Comparison of ENCODE assay signal across 13 mouse cellular contexts in genomic region chr13:52994197-52994881, GRCm38 (mm10). TPM values are rescaled to one million over a fixed set of nuclear protein-coding genes. Genes with fewer than 3 reads are reported as not detected.
A peak's percentile ranks its signal among the peaks of the same experiment; 100 is the strongest.
DNase-seq lines count a peak whose midpoint lies in the region; ATAC-seq and TF ChIP-seq lines count a peak whose summit lies in the region.
"Had no signal": no experiment of that assay in that cellular context is flagged by ENCODE, and none has a peak within 500 bp of the region (broad histone marks: within the 10 kb centered on the region; RNA-seq: fewer than 3 reads in every experiment).

No protein-coding gene starts in this region.

- H3K9me3 ChIP-seq in intestine, embryonic 14.5 days (ENCODE audit: control insufficient read depth, low read length), result no peaks in the 10 kb centered on the region
- H3K9me3 ChIP-seq in intestine, postnatal 0 days (ENCODE audit: control insufficient read depth), result no peaks in the 10 kb centered on the region
- no peaks in the 10 kb centered on the region for H3K9me3 ChIP-seq in embryonic facial prominence, embryonic 13.5 days
- no peaks in the 10 kb centered on the region for H3K9me3 ChIP-seq in liver, embryonic 16.5 days (replicated peaks; ENCODE audit: control insufficient read depth, low read length)
- H3K9me3 ChIP-seq: midbrain, embryonic 12.5 days had no signal

- 54% methylated on average over 10 of the region's 10 CpGs for WGBS in intestine, embryonic 14.5 days
- 57% methylated on average over 10 of the region's 10 CpGs for WGBS in intestine, postnatal 0 days
- 63% methylated on average over 10 of the region's 10 CpGs for WGBS in embryonic facial prominence, embryonic 13.5 days
- WGBS in liver, embryonic 16.5 days (ENCODE audit: insufficient replicate concordance), result 58% methylated on average over 10 of the region's 10 CpGs

- no peak overlapping the region for H3K4me3 ChIP-seq in intestine, embryonic 14.5 days (ENCODE audit: low read depth, low read length)
- no peak overlapping the region for H3K4me3 ChIP-seq in intestine, postnatal 0 days (ENCODE audit: low read depth, low read length)
- H3K4me3 ChIP-seq in embryonic facial prominence, embryonic 13.5 days, result no peak overlapping the region
- H3K4me3 ChIP-seq in liver, embryonic 16.5 days (ENCODE audit: low read depth, low read length), result no peak overlapping the region
- H3K4me3 ChIP-seq: gastrocnemius, adult 2 months; midbrain, embryonic 12.5 days had no signal

- H3K36me3 ChIP-seq in intestine, embryonic 14.5 days (ENCODE audit: control insufficient read depth, insufficient read depth, low read length), result no peaks in the 10 kb centered on the region
- no peaks in the 10 kb centered on the region for H3K36me3 ChIP-seq in intestine, postnatal 0 days (ENCODE audit: control insufficient read depth, insufficient read depth)
- no peaks in the 10 kb centered on the region for H3K36me3 ChIP-seq in embryonic facial prominence, embryonic 13.5 days
- H3K36me3 ChIP-seq in liver, embryonic 16.5 days (ENCODE audit: control insufficient read depth, insufficient read depth), result no peaks in the 10 kb centered on the region
- H3K36me3 ChIP-seq: midbrain, embryonic 12.5 days had no signal

- peaks cover 15% of the 10 kb centered on the region for H3K4me1 ChIP-seq in intestine, embryonic 14.5 days (replicated peaks; ENCODE audit: control insufficient read depth, insufficient read depth, low read length)
- H3K4me1 ChIP-seq in intestine, postnatal 0 days (replicated peaks; ENCODE audit: control insufficient read depth, insufficient read depth, low read length), result no peaks in the 10 kb centered on the region
- peaks cover 23% of the 10 kb centered on the region for H3K4me1 ChIP-seq in embryonic facial prominence, embryonic 13.5 days
- no peaks in the 10 kb centered on the region for H3K4me1 ChIP-seq in liver, embryonic 16.5 days (ENCODE audit: control insufficient read depth, low read depth, low read length)
- H3K4me1 ChIP-seq: midbrain, embryonic 12.5 days had no signal

- no peak for DNase-seq in intestine, embryonic 14.5 days (ENCODE audit: low spot score)
- peak; percentile 80 for DNase-seq in NIH3T3 (ENCODE audit: low read depth)
- no peak for DNase-seq in right cerebral cortex, adult 2 months (ENCODE audit: low spot score in 2 of 2)
- no peak for DNase-seq in layer of hippocampus, adult 9-10 months (ENCODE audit: low spot score)
- DNase-seq: adrenal gland, adult 8-10 months; cerebellum, postnatal 10 days; gastrocnemius, adult 2 months; lung, postnatal 14 days had no signal

- no peak overlapping the region for H3K9ac ChIP-seq in intestine, embryonic 14.5 days (ENCODE audit: low read length)
- no peak overlapping the region for H3K9ac ChIP-seq in intestine, postnatal 0 days (ENCODE audit: low read depth, low read length)
- H3K9ac ChIP-seq in embryonic facial prominence, embryonic 13.5 days, result no peak overlapping the region
- H3K9ac ChIP-seq in liver, embryonic 16.5 days (ENCODE audit: low read depth, low read length), result no peak overlapping the region
- H3K9ac ChIP-seq: midbrain, embryonic 12.5 days had no signal

- peak overlapping the region; percentile 82 for H3K27ac ChIP-seq in intestine, embryonic 14.5 days (ENCODE audit: low read depth)
- no peak overlapping the region for H3K27ac ChIP-seq in intestine, postnatal 0 days (ENCODE audit: low read depth, low read length)
- peak overlapping the region; percentile 44; the same call in 1 of the 2 replicates for H3K27ac ChIP-seq in embryonic facial prominence, embryonic 13.5 days
- peak overlapping the region; percentile 60 for H3K27ac ChIP-seq in liver, embryonic 16.5 days (ENCODE audit: low read length)
- H3K27ac ChIP-seq: gastrocnemius, adult 2 months; midbrain, embryonic 12.5 days had no signal

- H3K4me2 ChIP-seq in intestine, embryonic 14.5 days (ENCODE audit: low read length), result no peak overlapping the region
- no peak overlapping the region for H3K4me2 ChIP-seq in intestine, postnatal 0 days (replicated peaks; ENCODE audit: low read depth)
- H3K4me2 ChIP-seq in embryonic facial prominence, embryonic 13.5 days, result no peak overlapping the region
- H3K4me2 ChIP-seq in liver, embryonic 16.5 days (ENCODE audit: low read depth, low read length), result no peak overlapping the region
- H3K4me2 ChIP-seq: midbrain, embryonic 12.5 days had no signal

- ATAC-seq in intestine, embryonic 14.5 days (replicated peaks; ENCODE audit: low FRiP score, low TSS enrichment, low read depth), result peak; percentile 62; the same call in 1 of the 2 replicates
- ATAC-seq in intestine, postnatal 0 days, result no peak
- no peak for ATAC-seq in embryonic facial prominence, embryonic 13.5 days (ENCODE audit: insufficient number of reproducible peaks, insufficient read depth, low FRiP score, low TSS enrichment, low read depth)
- peak; percentile 72 for ATAC-seq in liver, embryonic 16.5 days (ENCODE audit: low read depth)
- no peak for ATAC-seq in cerebellum, adult (ENCODE audit: insufficient number of reproducible peaks, low FRiP score, low TSS enrichment)

- no peak for TF ChIP-seq CTCF in intestine, postnatal 0 days (IDR thresholded peaks at IDR 0.05; ENCODE audit: low read depth)

- no peaks in the 10 kb centered on the region for H3K27me3 ChIP-seq in intestine, embryonic 14.5 days (replicated peaks; ENCODE audit: control insufficient read depth, insufficient read depth, low read length)
- H3K27me3 ChIP-seq in intestine, postnatal 0 days (replicated peaks; ENCODE audit: control insufficient read depth, insufficient read depth, low read length), result no peaks in the 10 kb centered on the region
- H3K27me3 ChIP-seq in embryonic facial prominence, embryonic 13.5 days, result no peaks in the 10 kb centered on the region
- no peaks in the 10 kb centered on the region for H3K27me3 ChIP-seq in liver, embryonic 16.5 days (ENCODE audit: control insufficient read depth, insufficient read depth, low read depth, low read length)
- H3K27me3 ChIP-seq: midbrain, embryonic 12.5 days had no signal

RNA-seq across cellular contexts. Expression of gene Nfil3, which starts 13.5 kb away (rescaled TPM):
- polyA plus RNA-seq in intestine, embryonic 14.5 days (2014; fragmentation: Nextera tagmentation; extraction: Ambion mirVana), result 28.5 and 30.1 TPM in 2 replicates
- 15.6 and 15.8 TPM in 2 replicates for polyA plus RNA-seq in intestine, postnatal 0 days (2015; fragmentation: Nextera tagmentation; extraction: Ambion mirVana)
- 35.2 and 37.7 TPM in 2 replicates for polyA plus RNA-seq in embryonic facial prominence, embryonic 13.5 days (2015; fragmentation: Nextera tagmentation; extraction: Ambion mirVana)
- 6.6 and 7.4 TPM in 2 replicates for polyA plus RNA-seq in liver, embryonic 16.5 days (2015; fragmentation: Nextera tagmentation; extraction: Ambion mirVana)

Comparison
In these comparisons a context has a peak if more than half of its experiments do, and no peak if none do; other contexts are left out.
1. ATAC-seq: peak in intestine, embryonic 14.5 days (single experiment) and liver, embryonic 16.5 days (single experiment); none in intestine, postnatal 0 days (single experiment), embryonic facial prominence, embryonic 13.5 days (single experiment) and cerebellum, adult (single experiment).